Mouse (Mus musculus): ENCODE measurements around the gene Cxcr5. TPM values are rescaled to one million over a fixed set of nuclear protein-coding genes. Genes with fewer than 3 reads are reported as not detected.

Cxcr5 gene
- polyA plus RNA-seq, 1 experiment: not detected

GRCm38 (mm10) chr9:44501206-44501879, 60.3 kb downstream of the Cxcr5 start:
- H3K4me1 ChIP-seq (ENCODE audit: control insufficient read depth): peaks cover 15% of the 10 kb centered on the region
- no peak overlapping the region for H3K4me3 ChIP-seq (replicated peaks)
- no peaks in the 10 kb centered on the region for H3K9me3 ChIP-seq (ENCODE audit: control insufficient read depth, low read length)
- TF ChIP-seq GATA1 (IDR thresholded peaks at IDR 0.05; ENCODE audit: low read length): no peak
- no peak for TF ChIP-seq TAL1 (IDR thresholded peaks at IDR 0.05; ENCODE audit: low read length)
- H3K27me3 ChIP-seq (ENCODE audit: control insufficient read depth): peaks cover 34% of the 10 kb centered on the region
- H3K36me3 ChIP-seq (ENCODE audit: control insufficient read depth): peaks cover 7% of the 10 kb centered on the region; the same call in 1 of the 2 replicates

GRCm38 (mm10) chr9:44500638-44501175, 61.0 kb downstream of the Cxcr5 start:
- H3K9me3 ChIP-seq (ENCODE audit: control insufficient read depth, low read length): no peaks in the 10 kb centered on the region
- H3K4me1 ChIP-seq (ENCODE audit: control insufficient read depth): peaks cover 11% of the 10 kb centered on the region
- H3K4me3 ChIP-seq (replicated peaks): no peak overlapping the region
- peaks cover 4% of the 10 kb centered on the region; the same call in 1 of the 2 replicates for H3K36me3 ChIP-seq (ENCODE audit: control insufficient read depth)
- TF ChIP-seq GATA1 (IDR thresholded peaks at IDR 0.05; ENCODE audit: low read length) (no peak), TAL1 (IDR thresholded peaks at IDR 0.05; ENCODE audit: low read length) (no peak)
- H3K27me3 ChIP-seq (ENCODE audit: control insufficient read depth): peaks cover 34% of the 10 kb centered on the region

DNA sequence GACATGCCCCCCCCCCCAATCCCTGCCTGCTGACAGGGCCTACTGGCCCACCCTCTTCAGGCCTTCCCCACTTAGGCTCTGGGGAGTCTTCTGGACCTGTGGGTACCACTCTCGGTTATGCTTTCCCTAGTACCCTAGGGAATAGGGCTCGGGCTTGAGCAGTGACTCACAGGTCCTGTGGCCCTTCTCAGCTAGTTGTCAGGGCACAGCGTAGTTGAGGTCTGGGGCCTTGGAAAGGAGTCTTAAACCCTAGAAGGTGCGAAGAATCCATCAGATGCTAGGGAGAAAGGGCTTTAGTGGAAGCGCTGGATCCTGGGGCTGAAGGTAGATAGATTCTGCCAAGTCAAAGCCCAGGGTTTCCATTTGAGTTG, 61.5 kb downstream of the Cxcr5 start:
- H3K9me3 ChIP-seq (ENCODE audit: control insufficient read depth, low read length): no peaks in the 10 kb centered on the region
- peaks cover 11% of the 10 kb centered on the region for H3K4me1 ChIP-seq (ENCODE audit: control insufficient read depth)
- H3K27me3 ChIP-seq (ENCODE audit: control insufficient read depth): peaks cover 34% of the 10 kb centered on the region
- H3K36me3 ChIP-seq (ENCODE audit: control insufficient read depth): peaks cover under 1% of the 10 kb centered on the region; the same call in 1 of the 2 replicates
- no peak for TF ChIP-seq TAL1 (IDR thresholded peaks at IDR 0.05; ENCODE audit: low read length)
- TF ChIP-seq GATA1 (IDR thresholded peaks at IDR 0.05; ENCODE audit: low read length): no peak
- no peak overlapping the region for H3K4me3 ChIP-seq (replicated peaks)

DNA sequence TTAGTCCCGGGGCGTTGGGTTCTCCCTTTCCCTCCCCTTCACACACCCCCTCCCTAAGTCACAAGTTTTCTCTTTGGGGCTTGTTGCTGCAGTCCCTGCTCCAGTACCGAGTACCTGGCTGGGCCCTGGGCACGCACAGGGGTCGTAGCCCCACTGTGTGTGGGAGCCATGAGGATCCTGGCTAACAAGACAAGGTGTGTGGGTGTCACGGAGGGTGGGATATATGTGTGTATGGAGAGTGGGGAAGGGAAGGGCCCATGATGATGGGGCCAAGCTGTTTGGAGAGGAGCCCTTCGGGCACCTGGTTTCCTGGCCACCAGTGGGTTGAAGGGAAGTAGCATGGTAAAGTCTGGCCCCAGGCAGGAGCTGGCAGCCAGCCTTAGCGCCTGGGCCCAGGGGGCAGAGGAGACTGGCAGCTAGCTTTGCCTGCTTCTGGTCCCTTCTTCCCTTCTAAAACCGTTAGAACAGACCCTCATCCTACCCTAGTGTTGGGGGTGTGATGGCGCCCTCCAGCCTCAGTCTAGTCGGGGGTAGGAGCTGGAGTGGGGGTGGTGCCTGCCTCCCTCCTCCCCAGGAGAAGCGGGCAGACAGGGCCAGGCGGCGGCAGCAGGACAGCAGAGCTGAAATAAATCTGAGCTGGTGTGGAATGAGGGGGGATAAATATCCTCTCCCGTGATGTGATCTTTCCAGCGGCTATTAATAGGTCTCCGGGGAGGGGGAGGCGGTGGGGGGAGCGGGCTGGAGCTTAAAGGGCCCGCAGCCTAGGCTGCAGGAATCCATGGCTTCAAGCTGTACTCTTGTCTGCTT, 62.1 kb downstream of the Cxcr5 start:
- TF ChIP-seq GATA1 (IDR thresholded peaks at IDR 0.05; ENCODE audit: low read length) (no peak), TAL1 (IDR thresholded peaks at IDR 0.05; ENCODE audit: low read length) (no peak)
- no peak overlapping the region for H3K4me3 ChIP-seq (replicated peaks)
- peaks cover 11% of the 10 kb centered on the region for H3K4me1 ChIP-seq (ENCODE audit: control insufficient read depth)
- H3K27me3 ChIP-seq (ENCODE audit: control insufficient read depth): peaks cover 34% of the 10 kb centered on the region
- H3K9me3 ChIP-seq (ENCODE audit: control insufficient read depth, low read length): no peaks in the 10 kb centered on the region
- no peaks in the 10 kb centered on the region; the same call in 1 of the 2 replicates for H3K36me3 ChIP-seq (ENCODE audit: control insufficient read depth)

- Histone ChIP-seq H3K4me3 (replicated peaks) (peak overlapping the region; percentile 33), H3K4me1 (ENCODE audit: control insufficient read depth) (peaks cover 13% of the 10 kb centered on the region), H3K27me3 (ENCODE audit: control insufficient read depth) (peaks cover 34% of the 10 kb centered on the region), H3K36me3 (ENCODE audit: control insufficient read depth) (no peaks in the 10 kb centered on the region; the same call in 1 of the 2 replicates), H3K9me3 (ENCODE audit: control insufficient read depth, low read length) (no peaks in the 10 kb centered on the region)
- TF ChIP-seq TAL1 (IDR thresholded peaks at IDR 0.05; ENCODE audit: low read length) (no peak), GATA1 (IDR thresholded peaks at IDR 0.05; ENCODE audit: low read length) (no peak)
These were observed 63.0 kb downstream of the Cxcr5 start for GRCm38 (mm10) chr9:44498421-44499355.

- H3K36me3 ChIP-seq (ENCODE audit: control insufficient read depth): no peaks in the 10 kb centered on the region; the same call in 1 of the 2 replicates
- H3K4me1 ChIP-seq (ENCODE audit: control insufficient read depth): peaks cover 13% of the 10 kb centered on the region
- TF ChIP-seq TAL1 (IDR thresholded peaks at IDR 0.05; ENCODE audit: low read length) (no peak), GATA1 (IDR thresholded peaks at IDR 0.05; ENCODE audit: low read length) (no peak)
- H3K4me3 ChIP-seq (replicated peaks): peak overlapping the region; percentile 33
- peaks cover 35% of the 10 kb centered on the region for H3K27me3 ChIP-seq (ENCODE audit: control insufficient read depth)
- no peaks in the 10 kb centered on the region for H3K9me3 ChIP-seq (ENCODE audit: control insufficient read depth, low read length)
These were observed 63.9 kb downstream of the Cxcr5 start for GRCm38 (mm10) chr9:44497624-44498377.

GRCm38 (mm10) chr9:44496803-44497461, 64.7 kb downstream of the Cxcr5 start:
- Histone ChIP-seq H3K36me3 (ENCODE audit: control insufficient read depth) (no peaks in the 10 kb centered on the region; the same call in 1 of the 2 replicates), H3K4me3 (replicated peaks) (no peak overlapping the region), H3K9me3 (ENCODE audit: control insufficient read depth, low read length) (no peaks in the 10 kb centered on the region), H3K27me3 (ENCODE audit: control insufficient read depth) (peaks cover 37% of the 10 kb centered on the region), H3K4me1 (ENCODE audit: control insufficient read depth) (peaks cover 13% of the 10 kb centered on the region)
- no peak for TF ChIP-seq TAL1 (IDR thresholded peaks at IDR 0.05; ENCODE audit: low read length)
- no peak for TF ChIP-seq GATA1 (IDR thresholded peaks at IDR 0.05; ENCODE audit: low read length)
